Mouse (Mus musculus): ENCODE data around the gene Slx1b. TPM values are rescaled to one million over a fixed set of nuclear protein-coding genes. Genes with fewer than 3 reads are reported as not detected.

Gene Slx1b
- total RNA-seq, 1 experiment, result 22.3 TPM

DNA sequence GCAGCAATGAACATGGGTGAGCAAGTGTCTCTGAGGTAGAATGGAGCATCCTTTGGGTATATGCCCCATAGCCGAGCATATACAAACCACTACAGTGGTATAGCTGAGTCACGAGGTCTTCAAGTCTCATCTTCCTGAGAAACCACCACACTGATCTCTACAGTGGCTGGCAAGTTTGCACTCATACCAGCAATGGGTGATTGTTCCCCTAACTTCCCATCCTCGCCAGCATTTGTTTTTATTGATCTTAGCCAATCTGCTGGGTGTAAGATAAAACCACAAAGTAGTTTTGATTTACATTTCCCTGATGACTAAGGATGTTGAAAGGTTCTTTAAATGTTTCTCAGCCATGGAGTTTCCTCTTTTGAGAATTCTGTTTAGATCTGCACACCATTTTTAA is 29.5 kb upstream of the Slx1b start:
- TF ChIP-seq CHD2 (IDR thresholded peaks at IDR 0.05; ENCODE audit: low read depth, low read length), result no peak
- no peak for TF ChIP-seq HCFC1 (IDR thresholded peaks at IDR 0.05; ENCODE audit: borderline replicate concordance, insufficient read depth, low read length)
- no peak for TF ChIP-seq MAFK (IDR thresholded peaks at IDR 0.05; ENCODE audit: insufficient read depth, low read depth, low read length)
- no peak for TF ChIP-seq ZC3H11A (IDR thresholded peaks at IDR 0.05; ENCODE audit: borderline replicate concordance, low read depth, low read length)
- no peak for TF ChIP-seq ZNF384 (IDR thresholded peaks at IDR 0.05; ENCODE audit: low read depth, low read length)
- DNase-seq (ENCODE audit: low read depth, low spot score), result no peak
- Histone ChIP-seq H3K4me3 (ENCODE audit: insufficient read depth in 1 of 2, low read depth in 1 of 2, low read length in 2 of 2, poor library complexity in 1 of 2, severe bottlenecking in 1 of 2) (no peak overlapping the region), H3K9ac (ENCODE audit: insufficient read depth, low read depth, low read length, poor library complexity, severe bottlenecking) (no peak overlapping the region), H3K36me3 (ENCODE audit: control insufficient read depth, insufficient read depth, low read length, poor library complexity, severe bottlenecking) (no peaks in the 10 kb centered on the region), H3K27ac (ENCODE audit: insufficient read depth, low read depth, low read length, poor library complexity, severe bottlenecking) (no peak overlapping the region), H3K4me1 (ENCODE audit: control insufficient read depth in 2 of 2, insufficient read depth in 2 of 2, low read length in 2 of 2, poor library complexity in 1 of 2) (no peaks in the 10 kb centered on the region), H3K9me3 (ENCODE audit: control insufficient read depth, insufficient read depth, low read depth, low read length) (no peaks in the 10 kb centered on the region)
- in situ Hi-C loops (cut with MboI; ENCODE audit: low sequenced_read_pairs in 2 of 2, unreplicated experiment in 2 of 2), result no loop called here

DNA sequence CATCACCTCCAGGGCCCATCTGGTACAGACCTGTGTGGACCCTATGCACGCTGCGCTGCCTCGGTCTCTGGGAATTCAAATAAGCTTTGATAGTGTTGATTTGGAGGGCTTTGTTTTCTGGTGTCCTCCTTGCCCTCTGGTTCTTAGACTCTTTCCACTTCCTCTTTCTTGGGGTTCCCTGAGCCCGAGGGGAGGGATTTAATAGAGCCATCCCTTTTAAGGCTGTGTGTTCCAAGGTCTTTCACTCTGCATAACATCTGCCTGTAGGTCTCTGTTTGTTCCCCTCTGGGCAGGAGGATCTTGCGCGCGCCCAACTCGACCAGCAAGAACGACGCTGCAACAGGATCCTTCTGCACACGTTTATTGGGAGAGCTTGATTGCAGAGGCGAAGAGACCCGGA is 26.1 kb upstream of the Slx1b start:
- no peak overlapping the region for H3K4me3 ChIP-seq (ENCODE audit: insufficient read depth in 1 of 2, low read depth in 1 of 2, low read length in 2 of 2, poor library complexity in 1 of 2, severe bottlenecking in 1 of 2)
- in situ Hi-C loops (cut with MboI; ENCODE audit: low sequenced_read_pairs in 2 of 2, unreplicated experiment in 2 of 2), result no loop called here
- no peak for TF ChIP-seq ZNF384 (IDR thresholded peaks at IDR 0.05; ENCODE audit: low read depth, low read length)

DNA sequence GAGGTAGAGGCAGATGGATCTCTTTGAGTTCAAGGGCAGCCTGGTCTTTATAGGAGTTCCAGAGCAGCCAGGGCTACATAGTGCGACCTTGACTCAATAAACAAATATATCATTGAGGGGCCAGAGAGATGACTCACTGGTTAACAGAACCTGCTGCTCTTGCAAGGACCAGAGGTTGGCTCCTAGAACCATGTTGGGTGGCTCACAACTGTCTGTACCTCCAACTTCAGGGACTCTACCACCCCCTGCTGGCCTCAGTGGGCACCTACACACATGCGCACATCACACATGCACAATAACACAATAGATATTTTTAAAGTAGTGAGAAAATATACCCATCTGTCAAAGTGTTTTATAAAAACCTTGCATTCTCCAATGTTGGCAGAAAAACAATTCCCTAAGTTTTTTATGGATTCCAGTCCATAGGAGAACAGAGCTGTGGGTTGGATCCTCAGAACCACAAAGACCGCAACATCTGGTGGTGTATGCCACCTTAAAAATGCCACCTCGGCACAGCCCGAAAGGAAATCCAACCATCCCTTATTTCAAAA is 23.3 kb upstream of the Slx1b start:
- TF ChIP-seq ZC3H11A (IDR thresholded peaks at IDR 0.05; ENCODE audit: borderline replicate concordance, low read depth, low read length), result no peak
- no peak for TF ChIP-seq HCFC1 (IDR thresholded peaks at IDR 0.05; ENCODE audit: borderline replicate concordance, insufficient read depth, low read length)
- no peak for TF ChIP-seq CHD2 (IDR thresholded peaks at IDR 0.05; ENCODE audit: low read depth, low read length)
- no peak for TF ChIP-seq ZNF384 (IDR thresholded peaks at IDR 0.05; ENCODE audit: low read depth, low read length)
- no peak for TF ChIP-seq MAFK (IDR thresholded peaks at IDR 0.05; ENCODE audit: insufficient read depth, low read depth, low read length)
- Histone ChIP-seq H3K4me3 (ENCODE audit: insufficient read depth in 1 of 2, low read depth in 1 of 2, low read length in 2 of 2, poor library complexity in 1 of 2, severe bottlenecking in 1 of 2) (no peak overlapping the region), H3K9me3 (ENCODE audit: control insufficient read depth, insufficient read depth, low read depth, low read length) (no peaks in the 10 kb centered on the region), H3K27ac (ENCODE audit: insufficient read depth, low read depth, low read length, poor library complexity, severe bottlenecking) (no peak overlapping the region), H3K9ac (ENCODE audit: insufficient read depth, low read depth, low read length, poor library complexity, severe bottlenecking) (no peak overlapping the region), H3K36me3 (ENCODE audit: control insufficient read depth, insufficient read depth, low read length, poor library complexity, severe bottlenecking) (no peaks in the 10 kb centered on the region), H3K4me1 (ENCODE audit: control insufficient read depth in 2 of 2, insufficient read depth in 2 of 2, low read length in 2 of 2, poor library complexity in 1 of 2) (no peaks in the 10 kb centered on the region)
- in situ Hi-C loops (cut with MboI; ENCODE audit: low sequenced_read_pairs in 2 of 2, unreplicated experiment in 2 of 2), result no loop called here
- DNase-seq (ENCODE audit: low read depth, low spot score), result peak; percentile 54

More for the DNA sequence above, 26.1 kb upstream of the Slx1b start:
- H3K9ac ChIP-seq (ENCODE audit: insufficient read depth, low read depth, low read length, poor library complexity, severe bottlenecking), result no peak overlapping the region
- no peak overlapping the region for H3K27ac ChIP-seq (ENCODE audit: insufficient read depth, low read depth, low read length, poor library complexity, severe bottlenecking)
- no peaks in the 10 kb centered on the region for H3K36me3 ChIP-seq (ENCODE audit: control insufficient read depth, insufficient read depth, low read length, poor library complexity, severe bottlenecking)
- DNase-seq (ENCODE audit: low read depth, low spot score), result no peak
- H3K4me1 ChIP-seq (ENCODE audit: control insufficient read depth in 2 of 2, insufficient read depth in 2 of 2, low read length in 2 of 2, poor library complexity in 1 of 2), result no peaks in the 10 kb centered on the region
- no peaks in the 10 kb centered on the region for H3K9me3 ChIP-seq (ENCODE audit: control insufficient read depth, insufficient read depth, low read depth, low read length)

DNA sequence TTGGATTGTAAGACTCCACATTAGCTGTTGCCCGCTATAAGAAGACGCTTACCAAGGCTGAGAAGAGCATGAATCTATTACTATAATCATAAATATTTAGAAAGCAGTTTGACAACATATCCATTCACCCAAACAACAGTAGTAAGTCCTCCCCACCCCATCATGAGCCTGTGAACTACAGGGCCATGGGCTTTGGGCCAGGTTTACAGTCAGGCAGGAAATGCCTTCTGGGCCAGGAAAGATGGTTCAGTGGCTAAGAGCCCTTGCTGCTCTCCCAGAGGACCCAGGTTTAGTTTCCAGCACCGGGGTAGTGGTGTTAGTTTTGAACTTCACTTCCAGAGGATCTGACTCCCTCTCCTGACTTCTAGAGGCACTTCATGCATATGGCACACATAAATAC is 22.0 kb upstream of the Slx1b start:
- Histone ChIP-seq H3K4me3 (ENCODE audit: insufficient read depth in 1 of 2, low read depth in 1 of 2, low read length in 2 of 2, poor library complexity in 1 of 2, severe bottlenecking in 1 of 2) (no peak overlapping the region), H3K4me1 (ENCODE audit: control insufficient read depth in 2 of 2, insufficient read depth in 2 of 2, low read length in 2 of 2, poor library complexity in 1 of 2) (no peaks in the 10 kb centered on the region), H3K9ac (ENCODE audit: insufficient read depth, low read depth, low read length, poor library complexity, severe bottlenecking) (no peak overlapping the region), H3K9me3 (ENCODE audit: control insufficient read depth, insufficient read depth, low read depth, low read length) (no peaks in the 10 kb centered on the region), H3K27ac (ENCODE audit: insufficient read depth, low read depth, low read length, poor library complexity, severe bottlenecking) (no peak overlapping the region), H3K36me3 (ENCODE audit: control insufficient read depth, insufficient read depth, low read length, poor library complexity, severe bottlenecking) (no peaks in the 10 kb centered on the region)
- in situ Hi-C loops (cut with MboI; ENCODE audit: low sequenced_read_pairs in 2 of 2, unreplicated experiment in 2 of 2), result no loop called here
- TF ChIP-seq MAFK (IDR thresholded peaks at IDR 0.05; ENCODE audit: insufficient read depth, low read depth, low read length) (no peak), ZNF384 (IDR thresholded peaks at IDR 0.05; ENCODE audit: low read depth, low read length) (no peak), CHD2 (IDR thresholded peaks at IDR 0.05; ENCODE audit: low read depth, low read length) (no peak), HCFC1 (IDR thresholded peaks at IDR 0.05; ENCODE audit: borderline replicate concordance, insufficient read depth, low read length) (no peak), ZC3H11A (IDR thresholded peaks at IDR 0.05; ENCODE audit: borderline replicate concordance, low read depth, low read length) (no peak)
- DNase-seq (ENCODE audit: low read depth, low spot score), result no peak

DNA sequence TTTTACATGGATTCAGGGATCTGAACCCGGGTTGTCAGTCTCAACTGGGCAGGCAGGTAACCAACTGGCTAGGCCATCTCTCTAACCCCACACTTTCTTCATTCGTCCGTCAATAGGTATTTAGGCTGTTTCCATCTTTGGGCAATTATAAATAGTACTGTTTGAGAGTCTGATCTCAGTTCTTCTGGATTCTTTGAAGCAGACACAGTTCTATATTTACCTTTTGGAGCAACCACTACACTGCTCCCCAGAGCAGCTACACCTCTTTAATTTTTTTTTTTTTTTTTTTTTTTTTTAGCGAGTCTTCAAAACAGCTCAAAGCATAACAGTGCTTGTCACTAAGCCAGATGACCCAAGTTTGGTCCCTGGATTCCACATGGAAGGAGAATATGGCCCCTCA is 20.1 kb upstream of the Slx1b start:
- no peaks in the 10 kb centered on the region for H3K9me3 ChIP-seq (ENCODE audit: control insufficient read depth, insufficient read depth, low read depth, low read length)
- H3K36me3 ChIP-seq (ENCODE audit: control insufficient read depth, insufficient read depth, low read length, poor library complexity, severe bottlenecking), result no peaks in the 10 kb centered on the region
- no peak for DNase-seq (ENCODE audit: low read depth, low spot score)
- in situ Hi-C loops (cut with MboI; ENCODE audit: low sequenced_read_pairs in 2 of 2, unreplicated experiment in 2 of 2), result no loop called here
- TF ChIP-seq ZNF384 (IDR thresholded peaks at IDR 0.05; ENCODE audit: low read depth, low read length) (peak; percentile 69; the same call in 1 of the 2 replicates), CHD2 (IDR thresholded peaks at IDR 0.05; ENCODE audit: low read depth, low read length) (no peak)
- no peak overlapping the region for H3K4me3 ChIP-seq (ENCODE audit: insufficient read depth in 1 of 2, low read depth in 1 of 2, low read length in 2 of 2, poor library complexity in 1 of 2, severe bottlenecking in 1 of 2)
- no peak overlapping the region for H3K27ac ChIP-seq (ENCODE audit: insufficient read depth, low read depth, low read length, poor library complexity, severe bottlenecking)
- H3K4me1 ChIP-seq (ENCODE audit: control insufficient read depth in 2 of 2, insufficient read depth in 2 of 2, low read length in 2 of 2, poor library complexity in 1 of 2), result no peaks in the 10 kb centered on the region
- H3K9ac ChIP-seq (ENCODE audit: insufficient read depth, low read depth, low read length, poor library complexity, severe bottlenecking), result no peak overlapping the region

Data from ES-E14 (cell line).